Mouse (Mus musculus) cortical plate, adult 2 months (tissue): Measurements from ENCODE around the gene Cit.

ENCODE experiments used
- CTCF ChIP-seq: fragments of 200-500 bp; IDR thresholded peaks from 2 replicates; pipeline ENCODE4 v1.5.1; 2011; ENCODE audit warnings: mild to moderate bottlenecking, control low read depth, low read length; ENCODE audit not compliant: insufficient read depth; ENCODE audit errors: extremely low read depth
- POLR2A ChIP-seq: fragments of 200-500 bp; IDR thresholded peaks from 2 replicates; pipeline ENCODE4 v1.6.1; 2011; ENCODE audit warnings: mild to moderate bottlenecking, low read length, control low read depth; ENCODE audit not compliant: insufficient read depth; ENCODE audit errors: extremely low read depth

- no peak for TF ChIP-seq CTCF
- no peak for TF ChIP-seq POLR2A
Measured at GRCm38 (mm10) chr5:115858652-115859051, 13.6 kb downstream of the Cit start.
